Mouse (Mus musculus): Measurements from ENCODE around the gene Zfp653. TPM values are rescaled to one million over a fixed set of nuclear protein-coding genes. Genes with fewer than 3 reads are reported as not detected.

The Zfp653 gene
- polyA plus RNA-seq, 1 experiment: 13.6 TPM

DNA sequence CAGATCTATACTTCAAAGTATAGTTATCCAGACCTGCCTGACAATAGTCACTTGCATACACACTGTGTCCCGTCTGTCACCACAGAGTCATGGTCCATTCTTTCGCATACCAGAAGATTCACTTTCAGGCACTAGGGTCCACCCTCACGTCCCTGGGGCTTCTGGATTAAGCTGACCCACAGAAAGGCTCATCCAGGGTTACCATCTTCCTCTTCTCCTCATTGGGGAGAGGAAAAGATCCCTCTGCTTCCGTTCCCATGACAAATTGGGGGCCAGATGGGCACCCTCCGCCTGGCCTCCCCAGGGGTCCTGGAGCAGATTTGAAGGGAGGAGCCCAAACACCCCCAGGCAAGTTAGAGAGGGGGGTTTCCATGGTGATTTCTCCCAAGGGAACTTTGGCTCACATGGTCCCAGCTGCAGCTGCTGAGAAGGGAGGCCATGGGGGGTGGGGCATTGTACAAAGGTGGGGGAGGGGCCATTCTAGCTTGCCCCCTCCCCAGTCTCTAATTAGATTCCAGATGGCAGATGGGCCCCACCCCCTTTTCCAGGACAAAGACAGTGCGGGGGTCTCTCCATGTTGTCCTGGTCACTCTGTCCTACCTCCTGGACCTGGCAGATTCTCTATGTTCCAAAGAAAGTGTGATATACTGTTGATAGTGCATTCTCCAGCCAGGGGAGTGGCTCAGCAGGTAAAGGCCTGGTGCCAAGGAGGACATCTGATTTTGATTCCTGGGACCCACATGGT, 35.7 kb downstream of the Zfp653 start:
- Histone ChIP-seq H3K27me3 (replicated peaks; ENCODE audit: control insufficient read depth, insufficient read depth, low read length) (no peaks in the 10 kb centered on the region), H3K4me1 (ENCODE audit: control insufficient read depth, insufficient read depth, low read length) (no peaks in the 10 kb centered on the region), H3K36me3 (ENCODE audit: control insufficient read depth, insufficient read depth, low read length) (no peaks in the 10 kb centered on the region), H3K4me3 (ENCODE audit: insufficient read depth, low read depth, low read length) (no peak overlapping the region), H3K27ac (ENCODE audit: insufficient read depth, low read depth, low read length) (no peak overlapping the region)
- no peak for TF ChIP-seq POLR2A (IDR thresholded peaks at IDR 0.05; ENCODE audit: low read depth, low read length)
- TF ChIP-seq CTCF (conservative IDR thresholded peaks at IDR 0.05; ENCODE audit: insufficient read depth, insufficient read length, low read depth, low read length): no peak
- DNase-seq: no peak
- 63% methylated on average over 6 of the region's 6 CpGs for WGBS

DNA sequence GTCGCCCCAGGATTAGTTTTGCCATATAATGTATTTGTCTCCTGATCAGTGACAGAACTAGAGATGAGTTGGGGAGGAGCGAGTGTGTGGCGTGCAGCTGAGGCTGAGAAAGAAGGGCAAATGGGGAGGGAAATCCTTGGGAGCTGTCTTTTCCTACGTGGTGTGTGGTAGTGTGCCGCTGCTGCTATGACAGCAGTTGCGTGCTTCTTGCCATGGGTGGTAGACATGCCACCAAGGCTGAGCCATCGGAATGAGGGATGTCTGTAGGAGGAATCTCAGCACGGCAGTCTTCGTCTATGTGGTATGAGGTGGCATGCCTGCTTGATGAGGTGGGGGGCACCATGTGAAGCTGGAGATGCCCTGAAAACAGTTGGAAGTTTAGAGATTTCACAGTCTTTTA, 40.8 kb downstream of the Zfp653 start:
- WGBS: 93% methylated on average over 9 of the region's 9 CpGs
- no peak for DNase-seq
- TF ChIP-seq POLR2A (IDR thresholded peaks at IDR 0.05; ENCODE audit: low read depth, low read length): no peak
- no peak for TF ChIP-seq CTCF (conservative IDR thresholded peaks at IDR 0.05; ENCODE audit: insufficient read depth, insufficient read length, low read depth, low read length)
- no peak overlapping the region for H3K4me3 ChIP-seq (ENCODE audit: insufficient read depth, low read depth, low read length)
- no peaks in the 10 kb centered on the region for H3K4me1 ChIP-seq (ENCODE audit: control insufficient read depth, insufficient read depth, low read length)
- no peaks in the 10 kb centered on the region for H3K36me3 ChIP-seq (ENCODE audit: control insufficient read depth, insufficient read depth, low read length)
- no peak overlapping the region for H3K27ac ChIP-seq (ENCODE audit: insufficient read depth, low read depth, low read length)
- H3K27me3 ChIP-seq (replicated peaks; ENCODE audit: control insufficient read depth, insufficient read depth, low read length): no peaks in the 10 kb centered on the region

DNA sequence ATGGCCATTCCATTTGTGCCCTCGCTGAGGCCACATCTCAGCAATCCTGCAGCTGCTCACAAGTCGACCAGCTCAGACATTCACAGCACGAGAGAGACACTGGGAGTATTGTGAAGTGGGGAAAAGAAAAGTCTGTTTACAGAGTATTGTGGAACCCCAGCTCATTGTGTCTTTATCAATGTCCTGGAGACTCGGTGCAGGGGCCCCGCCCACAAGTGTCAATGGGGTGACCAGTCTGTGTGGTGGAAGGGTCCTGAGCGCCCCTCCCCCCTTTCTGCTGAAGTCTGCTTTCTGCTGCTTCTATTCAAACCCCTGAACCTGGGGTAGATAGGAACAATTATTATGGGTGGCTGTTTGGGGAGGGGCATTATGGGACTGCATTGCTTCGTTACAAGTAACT, 42.7 kb downstream of the Zfp653 start:
- no peak overlapping the region for H3K27ac ChIP-seq (ENCODE audit: insufficient read depth, low read depth, low read length)
- no peak for DNase-seq
- no peaks in the 10 kb centered on the region for H3K36me3 ChIP-seq (ENCODE audit: control insufficient read depth, insufficient read depth, low read length)
- no peaks in the 10 kb centered on the region for H3K4me1 ChIP-seq (ENCODE audit: control insufficient read depth, insufficient read depth, low read length)
- 65% methylated on average over 7 of the region's 7 CpGs for WGBS
- no peaks in the 10 kb centered on the region for H3K27me3 ChIP-seq (replicated peaks; ENCODE audit: control insufficient read depth, insufficient read depth, low read length)
- no peak overlapping the region for H3K4me3 ChIP-seq (ENCODE audit: insufficient read depth, low read depth, low read length)
- TF ChIP-seq POLR2A (IDR thresholded peaks at IDR 0.05; ENCODE audit: low read depth, low read length) (no peak), CTCF (conservative IDR thresholded peaks at IDR 0.05; ENCODE audit: insufficient read depth, insufficient read length, low read depth, low read length) (no peak)

DNA sequence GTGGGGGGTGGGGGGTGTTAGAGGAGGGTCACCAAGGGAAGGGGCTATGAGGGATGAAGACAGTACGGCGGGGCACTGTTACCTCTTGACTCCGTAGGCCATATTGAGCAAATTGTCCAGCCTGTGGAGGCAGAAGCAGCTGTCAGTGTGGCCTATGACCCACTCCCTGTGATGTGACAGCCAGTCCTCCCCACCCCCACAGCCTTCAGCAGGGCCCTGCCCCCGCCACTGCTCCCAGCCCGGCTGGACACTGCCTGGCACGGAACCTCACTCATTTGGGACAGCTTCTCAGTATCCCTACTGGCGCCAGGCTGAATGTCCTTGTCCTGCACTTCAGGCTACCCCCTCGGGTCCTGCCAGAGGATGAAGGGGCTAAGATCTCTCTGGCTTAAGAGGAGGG, 46.6 kb downstream of the Zfp653 start:
- H3K27me3 ChIP-seq (replicated peaks; ENCODE audit: control insufficient read depth, insufficient read depth, low read length): no peaks in the 10 kb centered on the region
- WGBS: 46% methylated on average over 8 of the region's 8 CpGs
- H3K27ac ChIP-seq (ENCODE audit: insufficient read depth, low read depth, low read length): no peak overlapping the region
- DNase-seq: no peak
- no peaks in the 10 kb centered on the region for H3K4me1 ChIP-seq (ENCODE audit: control insufficient read depth, insufficient read depth, low read length)
- TF ChIP-seq CTCF (conservative IDR thresholded peaks at IDR 0.05; ENCODE audit: insufficient read depth, insufficient read length, low read depth, low read length) (no peak), POLR2A (IDR thresholded peaks at IDR 0.05; ENCODE audit: low read depth, low read length) (no peak)
- no peaks in the 10 kb centered on the region for H3K36me3 ChIP-seq (ENCODE audit: control insufficient read depth, insufficient read depth, low read length)
- no peak overlapping the region for H3K4me3 ChIP-seq (ENCODE audit: insufficient read depth, low read depth, low read length)

DNA sequence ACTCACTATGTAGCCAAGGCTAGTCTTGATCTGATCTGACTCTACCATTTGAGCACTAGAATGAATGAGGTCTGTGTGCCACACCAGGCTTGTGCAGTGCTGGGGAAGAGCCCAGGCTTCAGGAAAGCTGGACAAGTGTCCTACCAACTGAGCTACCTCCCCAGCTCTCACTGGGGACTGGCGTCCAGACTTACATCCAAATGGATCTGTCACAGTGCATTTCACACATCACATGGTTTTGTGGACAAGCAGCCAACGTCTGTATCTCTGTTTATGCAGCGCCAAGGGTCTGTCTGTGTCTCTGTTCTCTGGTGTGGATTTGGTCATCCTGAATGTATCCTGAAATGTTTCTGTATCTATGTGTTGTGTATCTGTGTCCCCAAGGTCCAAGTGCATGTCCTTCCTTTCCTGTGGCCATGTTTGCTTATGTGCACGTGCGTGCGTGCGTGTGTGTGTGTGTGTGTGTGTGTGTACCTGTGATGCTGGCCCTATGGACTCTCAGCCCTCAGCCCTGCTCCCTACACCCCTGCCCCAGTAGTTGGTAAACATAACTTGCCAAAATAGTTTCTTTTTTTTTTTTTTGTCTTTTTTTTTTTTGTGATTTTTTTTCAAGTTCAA, 53.9 kb downstream of the Zfp653 start:
- DNase-seq: no peak
- no peak for TF ChIP-seq CTCF (conservative IDR thresholded peaks at IDR 0.05; ENCODE audit: insufficient read depth, insufficient read length, low read depth, low read length)
- no peak for TF ChIP-seq POLR2A (IDR thresholded peaks at IDR 0.05; ENCODE audit: low read depth, low read length)
- Histone ChIP-seq H3K4me3 (ENCODE audit: insufficient read depth, low read depth, low read length) (no peak overlapping the region), H3K27me3 (replicated peaks; ENCODE audit: control insufficient read depth, insufficient read depth, low read length) (no peaks in the 10 kb centered on the region), H3K4me1 (ENCODE audit: control insufficient read depth, insufficient read depth, low read length) (no peaks in the 10 kb centered on the region), H3K36me3 (ENCODE audit: control insufficient read depth, insufficient read depth, low read length) (no peaks in the 10 kb centered on the region), H3K27ac (ENCODE audit: insufficient read depth, low read depth, low read length) (no peak overlapping the region)
- 74% methylated on average over 7 of the region's 7 CpGs for WGBS

DNA sequence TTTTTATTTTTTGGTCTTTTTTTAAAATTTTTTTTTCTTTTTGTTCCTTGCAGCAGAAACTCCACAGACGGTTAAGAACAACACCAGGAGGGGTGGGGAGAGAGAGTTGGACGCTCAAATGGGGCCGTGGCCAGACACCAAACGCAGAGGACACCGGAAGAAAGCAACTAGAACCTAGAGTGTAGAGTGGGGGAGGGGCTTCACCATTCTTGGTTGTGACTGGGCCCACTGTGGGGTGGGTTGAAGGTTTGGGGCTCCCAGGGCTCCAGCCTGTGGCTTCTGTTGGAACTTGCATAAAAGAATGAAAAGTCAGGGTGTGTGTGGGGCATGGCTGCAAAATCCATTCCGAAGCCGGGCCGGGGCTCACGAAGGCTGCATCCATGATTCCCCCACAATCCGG, 54.9 kb downstream of the Zfp653 start:
- no peak for DNase-seq
- no peak overlapping the region for H3K4me3 ChIP-seq (ENCODE audit: insufficient read depth, low read depth, low read length)
- no peaks in the 10 kb centered on the region for H3K4me1 ChIP-seq (ENCODE audit: control insufficient read depth, insufficient read depth, low read length)
- WGBS: 60% methylated on average over 10 of the region's 10 CpGs
- H3K36me3 ChIP-seq (ENCODE audit: control insufficient read depth, insufficient read depth, low read length): no peaks in the 10 kb centered on the region
- H3K27ac ChIP-seq (ENCODE audit: insufficient read depth, low read depth, low read length): no peak overlapping the region
- TF ChIP-seq POLR2A (IDR thresholded peaks at IDR 0.05; ENCODE audit: low read depth, low read length): no peak
- TF ChIP-seq CTCF (conservative IDR thresholded peaks at IDR 0.05; ENCODE audit: insufficient read depth, insufficient read length, low read depth, low read length): no peak
- no peaks in the 10 kb centered on the region for H3K27me3 ChIP-seq (replicated peaks; ENCODE audit: control insufficient read depth, insufficient read depth, low read length)

DNA sequence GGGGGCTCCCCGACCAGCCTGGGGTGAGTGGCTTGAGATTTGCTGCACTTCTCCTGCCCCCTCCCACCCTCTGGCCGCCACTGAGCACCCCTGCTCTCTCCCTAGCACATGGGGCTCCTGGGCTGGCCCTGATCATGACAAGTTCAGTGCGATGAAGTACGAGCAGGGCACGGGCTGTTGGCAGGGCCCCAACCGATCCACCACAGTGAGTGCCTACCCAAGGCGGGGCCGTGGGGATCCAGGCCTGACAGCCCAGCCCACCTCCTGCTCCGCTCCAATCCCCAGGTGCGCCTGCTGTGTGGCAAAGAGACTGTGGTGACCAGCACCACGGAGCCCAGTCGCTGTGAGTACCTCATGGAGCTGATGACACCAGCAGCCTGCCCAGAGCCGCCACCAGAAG, 58.4 kb downstream of the Zfp653 start:
- Histone ChIP-seq H3K27ac (ENCODE audit: insufficient read depth, low read depth, low read length) (no peak overlapping the region), H3K27me3 (replicated peaks; ENCODE audit: control insufficient read depth, insufficient read depth, low read length) (no peaks in the 10 kb centered on the region), H3K4me1 (ENCODE audit: control insufficient read depth, insufficient read depth, low read length) (no peaks in the 10 kb centered on the region), H3K36me3 (ENCODE audit: control insufficient read depth, insufficient read depth, low read length) (peaks cover 3% of the 10 kb centered on the region), H3K4me3 (ENCODE audit: insufficient read depth, low read depth, low read length) (no peak overlapping the region)
- 94% methylated on average over 13 of the region's 13 CpGs for WGBS
- TF ChIP-seq CTCF (conservative IDR thresholded peaks at IDR 0.05; ENCODE audit: insufficient read depth, insufficient read length, low read depth, low read length) (no peak), POLR2A (IDR thresholded peaks at IDR 0.05; ENCODE audit: low read depth, low read length) (no peak)
- no peak for DNase-seq

Measured in kidney, adult 2 months (tissue).